Mouse (Mus musculus) heart, postnatal 36 days (tissue): ENCODE measurements around the gene Ppp1r2. TPM values are rescaled to one million over a fixed set of nuclear protein-coding genes. Genes with fewer than 3 reads are reported as not detected.
"Not testable (repeated sequence)": the region's sequence is repeated elsewhere in the genome, so short reads cannot be mapped to it uniquely, and the experiment has no call there.

Experiments
- DNase-seq, 2 experiments: peaks; one replicate each; pipeline ENCODE4 v3.0.0; 2021 to 2022
- intact Hi-C: fragments of 180-260 bp; cut with DNase I; formaldehyde crosslinking; loops from one replicate; pipeline ENCODE4 v1.15.1; 2025
- total RNA-seq, 2 experiments: library from RNA; stranded (reverse); gene quantifications; 2 replicates each; pipeline ENCODE4 v1.2.3; 2021

The Ppp1r2 gene
- 10 to 100 TPM; 82.1 to 83.7 TPM for total RNA-seq

GRCm38 (mm10) chr16:31274674-31275460, at the start of gene Ppp1r2:
Gene Ppp1r2, minus strand, starts transcription at chr16:31275277.
- DNase-seq: peak; percentile 96
- intact Hi-C loops: loop anchor here (2.0 to 5.0 kb wide), 2 partner anchors 72 to 73 kb away; partner anchors contain the start of gene Acap2

- intact Hi-C loops: no loop called here
- DNase-seq: no peak
Observed at GRCm38 (mm10) chr16:31321501-31321900, 46.4 kb upstream of the Ppp1r2 start.

DNA sequence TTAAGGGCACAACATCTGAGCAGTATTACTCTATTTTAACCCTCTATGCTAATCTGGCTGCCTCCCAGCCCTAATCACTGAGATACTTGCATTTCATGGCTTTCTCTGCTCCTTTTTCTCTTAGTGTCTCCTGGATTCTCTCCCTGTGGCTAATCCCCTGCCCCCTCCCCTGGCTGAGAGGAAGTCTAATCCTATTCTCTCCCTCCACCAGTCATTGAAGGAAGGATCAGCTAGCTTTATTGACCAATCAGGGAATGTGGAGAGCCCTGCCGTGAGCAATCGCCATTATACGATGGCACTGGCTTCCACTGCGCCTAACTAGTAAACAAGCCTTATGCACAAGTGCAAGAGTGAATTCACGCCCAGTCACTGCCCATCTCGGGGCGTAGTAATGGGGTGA, 45.9 kb upstream of the Ppp1r2 start:
- intact Hi-C loops: no loop called here
- no peak for DNase-seq

DNA sequence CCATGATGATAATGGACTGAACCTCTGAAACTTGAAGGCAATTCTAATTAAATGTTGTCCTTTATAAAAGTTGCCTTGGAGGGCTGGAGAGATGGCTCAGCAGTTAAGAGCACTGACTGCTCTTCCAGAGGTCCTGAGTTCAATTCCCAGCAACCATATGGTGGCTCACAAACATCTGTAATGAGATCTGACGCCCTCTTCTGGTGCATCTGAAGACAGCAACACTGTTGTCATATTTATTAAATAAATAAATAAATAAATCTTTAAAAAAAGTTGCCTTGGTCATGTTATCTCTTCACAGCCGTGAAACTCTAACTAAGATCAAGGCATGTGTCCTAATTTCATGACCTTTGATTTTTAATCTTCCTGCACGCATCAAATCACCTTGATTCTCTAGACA, 44.6 kb upstream of the Ppp1r2 start:
- DNase-seq, intact Hi-C loops: not testable (repeated sequence)

DNA sequence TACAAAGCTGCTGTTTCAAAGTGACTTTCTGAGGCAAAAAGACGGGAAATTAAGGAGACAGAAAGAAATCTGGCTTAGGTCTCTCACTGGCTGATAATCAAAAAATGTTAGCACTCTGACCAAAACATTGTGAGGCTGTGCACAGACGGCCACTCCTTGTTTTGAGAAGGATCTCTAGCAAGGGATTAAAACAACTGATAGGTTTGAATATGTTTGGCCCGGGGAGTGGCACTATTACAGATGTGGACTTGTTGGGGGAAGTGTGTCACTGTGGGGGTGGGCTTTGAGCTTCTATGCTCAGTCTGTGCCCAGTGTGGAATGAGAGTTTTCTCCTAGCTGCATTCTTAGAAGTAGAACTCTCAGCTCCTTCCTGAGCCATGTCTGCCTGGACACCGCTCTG, 44.2 kb upstream of the Ppp1r2 start:
- peak in 1 of 2 experiments; percentile 40 for DNase-seq
- intact Hi-C loops: no loop called here

- intact Hi-C loops: no loop called here
- DNase-seq: no peak
Observed at GRCm38 (mm10) chr16:31318418-31318817, 43.3 kb upstream of the Ppp1r2 start.

- intact Hi-C loops: not testable (repeated sequence)
- DNase-seq: peak; percentile 49 to 70
Observed at GRCm38 (mm10) chr16:31316246-31317143, 41.4 kb upstream of the Ppp1r2 start.

DNA sequence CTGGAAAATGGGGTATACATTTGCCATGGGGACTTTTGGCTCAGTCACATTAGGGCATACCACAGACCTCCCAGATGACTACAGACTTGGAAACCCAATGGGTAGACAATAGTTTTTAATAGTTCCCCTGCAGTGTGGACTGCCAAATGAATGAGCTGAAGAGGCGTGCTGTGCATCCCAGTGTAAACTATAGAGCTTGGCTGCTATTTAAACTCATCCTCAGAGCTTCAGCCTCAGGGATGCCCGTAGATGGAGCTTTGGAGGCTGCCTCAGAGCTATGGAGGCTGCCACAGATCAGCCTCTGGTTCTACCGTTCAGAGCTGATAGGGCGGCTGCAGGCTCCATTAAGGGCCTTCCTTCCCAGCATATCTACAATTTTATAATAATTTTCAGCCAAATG, 40.2 kb upstream of the Ppp1r2 start:
- DNase-seq: no peak
- intact Hi-C loops: no loop called here

DNA sequence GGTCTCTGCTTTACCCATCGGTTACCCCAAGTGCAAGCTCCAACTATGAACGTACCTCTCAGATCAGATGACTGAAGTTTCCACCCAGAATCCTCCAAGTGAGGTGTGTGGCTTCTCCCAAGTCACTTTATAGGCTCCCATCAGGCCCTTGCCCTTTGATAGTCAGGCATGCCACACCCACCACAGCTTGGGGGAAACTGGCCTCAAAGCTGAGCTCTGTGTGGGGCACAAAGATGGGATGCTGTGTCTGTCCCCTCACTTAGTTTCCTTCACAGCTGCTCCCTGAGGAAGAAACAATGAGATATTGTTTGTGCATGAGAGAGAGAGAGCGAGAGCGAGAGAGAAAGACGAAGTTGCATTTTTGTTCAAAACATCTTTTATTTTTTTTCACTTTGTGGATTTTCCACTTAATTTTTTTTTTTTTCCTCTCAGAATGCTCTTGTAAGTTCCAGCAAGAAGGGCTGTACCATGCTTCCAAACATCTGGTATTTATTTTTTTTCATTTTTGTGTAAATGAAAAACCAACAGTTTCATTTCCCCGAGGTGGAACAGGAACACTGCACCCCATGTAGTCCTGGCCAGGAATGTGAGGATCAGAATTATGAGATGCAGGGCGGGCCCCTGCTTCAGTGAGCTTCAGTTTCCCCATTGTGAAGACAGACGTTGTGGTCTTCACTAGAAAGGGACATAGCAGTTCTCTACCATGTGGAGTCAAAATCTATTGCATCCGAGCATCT, 39.6 kb upstream of the Ppp1r2 start, which contains the start of gene Apod:
Gene Apod (minus strand): TSS at position 312 of the 737 bp plus-strand sequence.
- intact Hi-C loops: no loop called here
- no peak for DNase-seq

DNA sequence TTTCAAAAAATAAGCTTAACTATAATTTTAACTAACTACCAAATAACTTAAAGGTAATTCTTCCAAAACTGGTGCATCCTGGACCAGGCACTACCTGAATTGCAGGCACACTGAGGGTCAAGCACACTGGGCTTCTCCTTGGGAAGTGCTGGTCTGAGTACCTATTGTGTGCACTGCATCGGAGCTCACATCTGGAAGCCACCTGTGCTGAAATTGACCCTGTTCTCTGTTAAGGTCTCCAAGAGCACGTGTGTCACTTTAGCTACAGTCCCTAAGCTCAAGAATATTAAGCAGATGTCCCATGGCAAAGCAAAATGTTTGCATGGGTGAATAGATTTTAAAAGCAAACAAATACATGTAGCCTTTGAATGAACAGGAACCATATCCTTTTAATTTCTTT, 38.5 kb upstream of the Ppp1r2 start:
- intact Hi-C loops: no loop called here

GRCm38 (mm10) chr16:31312296-31312695, 37.2 kb upstream of the Ppp1r2 start:
- DNase-seq: no peak
- intact Hi-C loops: no loop called here

More for the DNA sequence above, 38.5 kb upstream of the Ppp1r2 start:
- DNase-seq: no peak

DNA sequence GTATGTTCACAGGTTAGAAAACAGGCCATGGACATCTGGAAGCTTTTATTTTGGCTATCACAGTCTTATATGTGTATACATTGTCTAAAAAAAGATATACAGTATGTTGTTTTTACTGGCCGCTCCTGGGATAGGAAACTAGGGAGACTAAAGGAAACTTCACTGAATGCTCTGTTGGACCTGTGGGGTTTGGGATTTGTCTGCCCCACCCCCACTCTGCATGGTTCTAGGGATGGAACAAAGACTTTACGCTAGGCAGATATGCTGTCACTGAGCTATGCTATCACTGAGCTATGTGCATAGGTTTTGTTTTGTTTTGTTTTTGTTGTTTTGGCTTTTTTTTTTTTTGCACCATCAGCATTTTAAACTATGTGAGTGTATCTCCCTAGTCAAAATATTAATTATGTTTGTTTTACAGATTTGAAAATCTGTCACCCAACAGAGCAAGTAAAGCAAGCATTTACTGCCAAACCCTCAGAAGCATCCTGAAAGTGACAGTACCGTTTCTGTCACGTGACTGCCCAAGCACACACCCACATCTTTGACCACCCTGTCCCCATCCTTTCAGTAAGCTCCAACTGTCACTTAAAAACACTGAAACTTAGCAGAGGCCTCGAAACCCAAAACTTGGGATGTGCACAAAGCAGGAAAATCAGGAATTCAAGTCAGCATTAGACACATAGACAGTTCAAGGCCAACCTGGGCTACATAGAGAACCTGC, 30.3 kb upstream of the Ppp1r2 start:
- DNase-seq: no peak
- intact Hi-C loops: no loop called here

DNA sequence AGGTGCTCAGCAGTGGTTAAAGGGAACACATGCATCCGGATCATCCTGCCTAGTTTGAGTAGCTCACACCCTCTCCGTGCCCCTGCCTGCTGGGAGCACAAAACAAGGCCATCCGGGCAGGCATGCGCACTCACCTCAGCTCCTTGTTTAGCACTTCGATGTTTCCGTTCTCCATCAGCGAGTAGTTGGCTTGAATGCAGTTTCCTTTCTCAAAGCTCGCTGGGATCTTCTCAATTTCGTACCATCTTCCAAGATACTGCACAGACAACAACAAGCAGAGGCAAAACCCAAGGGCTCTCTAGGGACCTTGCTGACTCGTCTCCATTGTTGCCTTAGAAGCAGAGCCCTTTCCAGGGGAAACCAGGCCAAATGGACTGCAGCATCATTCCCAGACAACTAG, 28.2 kb upstream of the Ppp1r2 start:
- peak; percentile 48 to 49 for DNase-seq
- intact Hi-C loops: no loop called here

DNA sequence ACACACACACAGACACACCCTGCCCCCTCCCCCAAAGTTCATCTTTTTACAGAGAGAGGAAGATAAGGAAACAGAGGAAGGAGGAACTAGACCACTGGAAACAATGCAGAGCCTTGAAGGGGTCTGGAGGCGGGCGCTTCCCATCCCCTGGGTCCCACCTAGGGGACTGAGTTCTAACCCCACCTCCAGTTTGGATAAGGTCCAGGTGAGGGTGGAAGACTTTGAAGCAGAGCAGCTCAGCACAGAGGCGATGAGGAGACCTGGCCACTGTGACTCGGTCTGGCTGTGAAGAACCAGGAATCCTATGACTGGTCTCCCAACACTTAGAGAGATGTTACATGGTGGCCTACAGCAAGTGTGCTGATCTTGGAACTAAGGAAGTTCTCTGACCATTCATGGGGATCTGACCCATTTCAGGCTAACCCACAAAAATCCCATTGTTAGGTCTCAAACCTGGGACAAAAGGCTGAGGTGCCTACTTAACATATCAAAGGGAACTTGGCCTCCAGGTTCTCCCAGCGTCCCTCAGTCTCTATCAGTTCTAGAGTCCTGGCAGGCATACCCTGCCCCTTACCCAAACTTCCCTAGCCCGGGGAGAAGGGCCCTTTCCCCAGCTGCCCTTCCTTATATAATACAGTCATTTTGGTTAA, 25.9 kb upstream of the Ppp1r2 start:
- intact Hi-C loops: no loop called here
- DNase-seq: no peak

- intact Hi-C loops: no loop called here
- no peak for DNase-seq
Observed at GRCm38 (mm10) chr16:31300467-31300866, 25.4 kb upstream of the Ppp1r2 start.

GRCm38 (mm10) chr16:31299960-31300353, 24.9 kb upstream of the Ppp1r2 start:
- intact Hi-C loops: no loop called here

GRCm38 (mm10) chr16:31299164-31299959, 24.3 kb upstream of the Ppp1r2 start:
- intact Hi-C loops: no loop called here
- no peak for DNase-seq

More at GRCm38 (mm10) chr16:31299960-31300353, 24.9 kb upstream of the Ppp1r2 start:
- no peak for DNase-seq

- intact Hi-C loops: no loop called here
- no peak for DNase-seq
Observed at GRCm38 (mm10) chr16:31297113-31297512, 22.0 kb upstream of the Ppp1r2 start.

- no peak for DNase-seq
- intact Hi-C loops: loop anchor here (5.0 kb wide), 1 partner anchor 54 kb away; no protein-coding TSS in a partner anchor
Observed at GRCm38 (mm10) chr16:31293761-31294160, 18.7 kb upstream of the Ppp1r2 start.
